Mouse (Mus musculus): ENCODE results near the gene Rflnb.

DNA sequence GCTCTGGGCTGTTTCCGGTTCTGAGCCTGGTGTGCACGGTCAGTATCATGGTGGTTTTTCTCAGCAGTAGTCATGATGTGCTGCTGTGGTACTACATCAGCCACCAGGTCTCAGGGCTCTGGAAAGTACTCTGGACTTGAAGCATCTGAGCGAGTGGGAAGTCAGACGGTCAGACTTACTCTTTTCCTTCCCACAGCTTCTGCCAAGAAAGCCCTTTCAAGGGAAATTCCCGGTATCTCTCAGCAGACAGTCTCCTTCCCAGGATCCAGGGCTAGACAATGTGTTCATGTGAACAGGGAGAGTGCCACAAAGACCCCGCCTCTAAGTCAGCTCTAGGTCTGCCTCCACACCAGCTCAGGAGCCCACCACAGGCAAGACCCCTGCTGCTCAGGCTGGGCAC lies 17.8 kb upstream of the Rflnb start:
- TF ChIP-seq CTCF (conservative IDR thresholded peaks at IDR 0.05; ENCODE audit: insufficient read depth, insufficient read length, low read depth, low read length) (no peak), POLR2A (IDR thresholded peaks at IDR 0.05; ENCODE audit: low read depth, low read length) (no peak)

Data from kidney, adult 2 months (tissue).